Mouse (Mus musculus) megakaryocyte, embryonic 14.5 days (primary cell): ENCODE results near the gene Mrpl54. TPM values are rescaled to one million over a fixed set of nuclear protein-coding genes. Genes with fewer than 3 reads are reported as not detected.

Experiments
- H3K27me3 ChIP-seq: replicated peaks from 2 replicates; pipeline ENCODE3; 2012; ENCODE audit warnings: inconsistent platforms
- H3K36me3 ChIP-seq: replicated peaks from 2 replicates; pipeline ENCODE3; 2012; ENCODE audit warnings: low read length, inconsistent platforms, mixed read lengths
- H3K4me1 ChIP-seq: 2 replicates; pipeline ENCODE4 v1.6.1; 2012; ENCODE audit warnings: inconsistent platforms
- H3K4me3 ChIP-seq: replicated peaks from 2 replicates; pipeline ENCODE3; 2012; ENCODE audit warnings: moderate library complexity, mild to moderate bottlenecking, inconsistent platforms
- H3K9me3 ChIP-seq: 2 replicates; pipeline ENCODE4 v1.6.1; 2012; ENCODE audit warnings: inconsistent platforms
- FLI1 ChIP-seq: IDR thresholded peaks from 2 replicates; pipeline ENCODE4 v1.6.1; 2012; ENCODE audit warnings: low read length, inconsistent platforms, mixed read lengths
- GATA1 ChIP-seq: IDR thresholded peaks from 3 replicates; pipeline ENCODE4 v1.6.1; 2012; ENCODE audit warnings: mixed read lengths, low read length, inconsistent platforms, borderline replicate concordance
- polyA plus RNA-seq: library from polyadenylated mRNA; stranded (reverse); fragments of >175 nt; gene quantifications from 2 replicates; pipeline ENCODE4 v1.2.3, GENCODE M21; 2012; ENCODE audit warnings: low replicate concordance; ENCODE audit not compliant: insufficient read depth

The Mrpl54 gene
- polyA plus RNA-seq, 1 experiment, result 769 TPM

GRCm38 (mm10) chr10:81288601-81289000 is 21.9 kb upstream of the Mrpl54 start:
- TF ChIP-seq GATA1, result no peak
- no peak for TF ChIP-seq FLI1
- H3K4me1 ChIP-seq, result peaks cover 76% of the 10 kb centered on the region
- peaks cover 9% of the 10 kb centered on the region for H3K27me3 ChIP-seq
- H3K4me3 ChIP-seq, result no peak overlapping the region
- H3K9me3 ChIP-seq, result no peaks in the 10 kb centered on the region
- no peaks in the 10 kb centered on the region for H3K36me3 ChIP-seq

- H3K9me3 ChIP-seq, result no peaks in the 10 kb centered on the region
- no peak overlapping the region for H3K4me3 ChIP-seq
- H3K4me1 ChIP-seq, result peaks cover 75% of the 10 kb centered on the region
- TF ChIP-seq FLI1 (no peak), GATA1 (no peak)
- no peaks in the 10 kb centered on the region for H3K36me3 ChIP-seq
- H3K27me3 ChIP-seq, result peaks cover 18% of the 10 kb centered on the region
Observed at GRCm38 (mm10) chr10:81287513-81288157, 20.9 kb upstream of the Mrpl54 start.

GRCm38 (mm10) chr10:81286586-81286985 is 19.9 kb upstream of the Mrpl54 start:
- Histone ChIP-seq H3K27me3 (peaks cover 18% of the 10 kb centered on the region), H3K4me1 (peaks cover 70% of the 10 kb centered on the region), H3K36me3 (no peaks in the 10 kb centered on the region), H3K4me3 (no peak overlapping the region), H3K9me3 (0 out of 2 replicates have a peak, but pooled peaks cover 1% of the 10 kb centered on the region)
- no peak for TF ChIP-seq GATA1
- no peak for TF ChIP-seq FLI1

GRCm38 (mm10) chr10:81285694-81286450 is 19.1 kb upstream of the Mrpl54 start:
- H3K27me3 ChIP-seq, result peaks cover 20% of the 10 kb centered on the region
- H3K36me3 ChIP-seq, result peaks cover 3% of the 10 kb centered on the region
- TF ChIP-seq GATA1, result no peak
- TF ChIP-seq FLI1, result no peak
- H3K4me1 ChIP-seq, result peaks cover 70% of the 10 kb centered on the region
- peak overlapping the region; percentile 93 for H3K4me3 ChIP-seq
- 0 out of 2 replicates have a peak, but pooled peaks cover 4% of the 10 kb centered on the region for H3K9me3 ChIP-seq

GRCm38 (mm10) chr10:81284719-81285118 is 18.0 kb upstream of the Mrpl54 start:
- 0 out of 2 replicates have a peak, but pooled peaks cover 4% of the 10 kb centered on the region for H3K9me3 ChIP-seq
- peak overlapping the region; percentile 93 for H3K4me3 ChIP-seq
- TF ChIP-seq FLI1, result no peak
- no peak for TF ChIP-seq GATA1
- H3K27me3 ChIP-seq, result peaks cover 29% of the 10 kb centered on the region
- H3K4me1 ChIP-seq, result peaks cover 67% of the 10 kb centered on the region
- peaks cover 10% of the 10 kb centered on the region for H3K36me3 ChIP-seq

- H3K36me3 ChIP-seq, result peaks cover 12% of the 10 kb centered on the region
- no peak overlapping the region for H3K4me3 ChIP-seq
- peaks cover 67% of the 10 kb centered on the region for H3K4me1 ChIP-seq
- TF ChIP-seq GATA1, result no peak
- no peak for TF ChIP-seq FLI1
- H3K27me3 ChIP-seq, result peaks cover 29% of the 10 kb centered on the region
- 0 out of 2 replicates have a peak, but pooled peaks cover 4% of the 10 kb centered on the region for H3K9me3 ChIP-seq
Observed at GRCm38 (mm10) chr10:81284189-81284588, 17.5 kb upstream of the Mrpl54 start.

GRCm38 (mm10) chr10:81279496-81279895 is 12.8 kb upstream of the Mrpl54 start:
- peaks cover 22% of the 10 kb centered on the region for H3K36me3 ChIP-seq
- H3K4me3 ChIP-seq, result no peak overlapping the region
- peaks cover 29% of the 10 kb centered on the region for H3K27me3 ChIP-seq
- no peak for TF ChIP-seq FLI1
- H3K9me3 ChIP-seq, result 0 out of 2 replicates have a peak, but pooled peaks cover 4% of the 10 kb centered on the region
- peaks cover 25% of the 10 kb centered on the region for H3K4me1 ChIP-seq

GRCm38 (mm10) chr10:81277676-81278075 is 10.9 kb upstream of the Mrpl54 start:
- Histone ChIP-seq H3K9me3 (0 out of 2 replicates have a peak, but pooled peaks cover 4% of the 10 kb centered on the region), H3K4me1 (peaks cover 17% of the 10 kb centered on the region), H3K27me3 (peaks cover 17% of the 10 kb centered on the region), H3K36me3 (peaks cover 40% of the 10 kb centered on the region), H3K4me3 (no peak overlapping the region)
- TF ChIP-seq FLI1 (no peak), GATA1 (no peak)

GRCm38 (mm10) chr10:81273842-81274241 is 7.1 kb upstream of the Mrpl54 start:
- Histone ChIP-seq H3K27me3 (peaks cover 2% of the 10 kb centered on the region), H3K4me1 (peaks cover 8% of the 10 kb centered on the region), H3K4me3 (no peak overlapping the region), H3K9me3 (no peaks in the 10 kb centered on the region), H3K36me3 (peaks cover 62% of the 10 kb centered on the region)
- no peak for TF ChIP-seq GATA1
- no peak for TF ChIP-seq FLI1

GRCm38 (mm10) chr10:81272356-81272755 is 5.6 kb upstream of the Mrpl54 start:
- H3K36me3 ChIP-seq, result peaks cover 62% of the 10 kb centered on the region
- H3K9me3 ChIP-seq, result no peaks in the 10 kb centered on the region
- no peaks in the 10 kb centered on the region for H3K27me3 ChIP-seq
- TF ChIP-seq GATA1 (no peak), FLI1 (no peak)
- H3K4me1 ChIP-seq, result peaks cover 19% of the 10 kb centered on the region
- H3K4me3 ChIP-seq, result no peak overlapping the region
